ENCODE assay signal across 20 mouse cellular contexts in the genomic region with DNA sequence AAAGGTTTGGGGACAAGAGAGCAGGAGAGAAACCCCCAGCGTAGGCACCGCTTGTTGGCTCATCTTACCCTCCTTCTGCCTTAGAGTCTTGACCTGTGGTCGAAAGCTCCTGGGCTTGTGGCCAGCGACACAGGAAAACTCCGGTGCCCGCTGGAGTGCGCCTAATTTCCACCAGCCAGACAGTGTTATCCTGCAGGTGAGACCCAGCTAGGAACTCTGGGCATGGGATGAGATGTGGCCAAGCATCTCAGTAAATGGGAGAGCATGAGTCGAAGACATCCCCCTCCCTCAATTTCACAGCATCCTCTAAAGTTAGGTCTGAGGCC. TPM values are rescaled to one million over a fixed set of nuclear protein-coding genes. Genes with fewer than 3 reads are reported as not detected.
DNase-seq lines count a peak whose midpoint lies in the region; ATAC-seq and TF ChIP-seq lines count a peak whose summit lies in the region.
"Had no signal": no experiment of that assay in that cellular context is flagged by ENCODE, and none has a peak within 500 bp of the region (broad histone marks: within the 10 kb centered on the region; RNA-seq: fewer than 3 reads in every experiment).

No protein-coding gene starts in this region.

- peak; percentile 63 for DNase-seq in gastrocnemius, adult 2 months
- DNase-seq in gastrocnemius, postnatal 25 days = no peak
- no peak for DNase-seq in hindbrain, embryonic 11.5 days (ENCODE audit: low spot score)
- peak; percentile 45 to 48 for DNase-seq in kidney, adult 8-10 months
- no peak for DNase-seq in right cerebral cortex, adult 18-20 months
- no peak for DNase-seq in cerebellum, adult 9-11 months
- DNase-seq: adrenal gland, postnatal 14 days; gastrocnemius, postnatal 36 days; thymus, adult 18-20 months had no signal

- H3K4me1 ChIP-seq in hindbrain, embryonic 11.5 days (replicated peaks; ENCODE audit: control insufficient read depth, insufficient read depth, low read length) = peaks cover 12% of the 10 kb centered on the region
- peaks cover 28% of the 10 kb centered on the region for H3K4me1 ChIP-seq in hindbrain, embryonic 12.5 days
- H3K4me1 ChIP-seq in E14TG2a.4 (replicated peaks; ENCODE audit: low read depth, low read length) = peaks cover 94% of the 10 kb centered on the region

- no peaks in the 10 kb centered on the region for H3K9me3 ChIP-seq in hindbrain, embryonic 11.5 days (ENCODE audit: control insufficient read depth, low read length)
- no peaks in the 10 kb centered on the region for H3K9me3 ChIP-seq in hindbrain, embryonic 12.5 days (replicated peaks)
- no peaks in the 10 kb centered on the region for H3K9me3 ChIP-seq in E14TG2a.4 (ENCODE audit: low read length)
- H3K9me3 ChIP-seq: embryonic facial prominence, embryonic 13.5 days; G1E; liver, embryonic 12.5 days had no signal

- WGBS in hindbrain, embryonic 11.5 days = 91% methylated on average over 8 of the region's 8 CpGs
- WGBS in hindbrain, embryonic 12.5 days = 96% methylated on average over 8 of the region's 8 CpGs

- no peak for TF ChIP-seq CTCF in gastrocnemius, adult 2 months (IDR thresholded peaks at IDR 0.05)
- TF ChIP-seq CTCF in E14TG2a.4 (conservative IDR thresholded peaks at IDR 0.05; ENCODE audit: low read length) = no peak

- no peak overlapping the region for H3K4me2 ChIP-seq in hindbrain, embryonic 11.5 days (replicated peaks; ENCODE audit: low read depth, low read length)
- no peak overlapping the region for H3K4me2 ChIP-seq in hindbrain, embryonic 12.5 days (replicated peaks)
- H3K4me2 ChIP-seq: embryonic facial prominence, embryonic 13.5 days; midbrain, embryonic 11.5 days had no signal

- intact Hi-C loops in gastrocnemius, adult 2 months (cut with DNase I) = no loop called here

- peak overlapping the region; percentile 95 for H3K27ac ChIP-seq in gastrocnemius, adult 2 months
- H3K27ac ChIP-seq in hindbrain, embryonic 11.5 days (ENCODE audit: low read depth, low read length) = 0 out of 2 replicates have a peak overlapping the region, but pooled peaks have one; percentile 20
- H3K27ac ChIP-seq in hindbrain, embryonic 12.5 days = no peak overlapping the region
- H3K27ac ChIP-seq: embryonic facial prominence, embryonic 13.5 days; layer of hippocampus, adult 2 months; liver, embryonic 12.5 days had no signal

- no peak overlapping the region for H3K9ac ChIP-seq in hindbrain, embryonic 11.5 days (ENCODE audit: low read depth, low read length)
- no peak overlapping the region for H3K9ac ChIP-seq in hindbrain, embryonic 12.5 days
- H3K9ac ChIP-seq: embryonic facial prominence, embryonic 13.5 days had no signal

- no peak for ATAC-seq in hindbrain, embryonic 11.5 days (ENCODE audit: low FRiP score)
- ATAC-seq in hindbrain, embryonic 12.5 days (ENCODE audit: low FRiP score) = no peak
- ATAC-seq: forebrain, embryonic 16.5 days; hindbrain, embryonic 16.5 days; liver, embryonic 12.5 days; lung, postnatal 0 days had no signal

- peak overlapping the region; percentile 70 for H3K4me3 ChIP-seq in gastrocnemius, adult 2 months
- no peak overlapping the region for H3K4me3 ChIP-seq in hindbrain, embryonic 11.5 days (ENCODE audit: low read depth, low read length)
- H3K4me3 ChIP-seq in hindbrain, embryonic 12.5 days = no peak overlapping the region
- peak overlapping the region; percentile 45 for H3K4me3 ChIP-seq in E14TG2a.4 (replicated peaks; ENCODE audit: low read length)
- H3K4me3 ChIP-seq: embryonic facial prominence, embryonic 13.5 days; layer of hippocampus, adult 2 months; liver, embryonic 12.5 days; myocyte had no signal

- H3K36me3 ChIP-seq in hindbrain, embryonic 11.5 days (ENCODE audit: control insufficient read depth, insufficient read depth, low read length) = 0 out of 2 replicates have a peak, but pooled peaks cover 4% of the 10 kb centered on the region
- peaks cover 57% of the 10 kb centered on the region for H3K36me3 ChIP-seq in hindbrain, embryonic 12.5 days
- H3K36me3 ChIP-seq in E14TG2a.4 (ENCODE audit: insufficient read depth, low read length) = peaks cover 39% of the 10 kb centered on the region
- H3K36me3 ChIP-seq: G1E had no signal

- no peaks in the 10 kb centered on the region for H3K27me3 ChIP-seq in hindbrain, embryonic 11.5 days (ENCODE audit: control insufficient read depth, insufficient read depth, low read length)
- no peaks in the 10 kb centered on the region for H3K27me3 ChIP-seq in hindbrain, embryonic 12.5 days
- H3K27me3 ChIP-seq in E14TG2a.4 (ENCODE audit: insufficient read depth, low read length) = no peaks in the 10 kb centered on the region
- H3K27me3 ChIP-seq: embryonic facial prominence, embryonic 13.5 days had no signal

RNA-seq across cellular contexts. Expression of a gene that starts 39.9 kb away (rescaled TPM):
- total RNA-seq in gastrocnemius, adult 2 months (2021) = 10 to 100 TPM in 1 of 2 experiments, 1 to 10 TPM in 1; 9.8 to 11.0 TPM
- total RNA-seq in gastrocnemius, postnatal 25 days (2021) = 10 to 100 TPM; 10.8 to 12.0 TPM
- polyA plus RNA-seq in hindbrain, embryonic 11.5 days (2014; fragmentation: Nextera tagmentation; extraction: Ambion mirVana) = 15.7 and 21.2 TPM in 2 replicates
- polyA plus RNA-seq in hindbrain, embryonic 12.5 days (2016; fragmentation: Nextera tagmentation; extraction: Ambion mirVana) = 17.0 and 19.8 TPM in 2 replicates
- polyA plus RNA-seq: G1E had no signal

RNA-seq across cellular contexts. Expression of a gene that starts 45.6 kb away (rescaled TPM):
- 10 to 100 TPM; 16.4 to 18.6 TPM for total RNA-seq in gastrocnemius, adult 2 months (2021)
- total RNA-seq in gastrocnemius, postnatal 25 days (2021) = 10 to 100 TPM; 14.5 to 17.3 TPM
- 37.8 and 48.7 TPM in 2 replicates for polyA plus RNA-seq in hindbrain, embryonic 11.5 days (2014; fragmentation: Nextera tagmentation; extraction: Ambion mirVana)
- 49.1 and 53.4 TPM in 2 replicates for polyA plus RNA-seq in hindbrain, embryonic 12.5 days (2016; fragmentation: Nextera tagmentation; extraction: Ambion mirVana)

RNA-seq across cellular contexts. Expression of a gene that starts 55.0 kb away (rescaled TPM):
- total RNA-seq in gastrocnemius, adult 2 months (2021) = 10 to 100 TPM; 26.3 to 32.4 TPM
- total RNA-seq in gastrocnemius, postnatal 25 days (2021) = 10 to 100 TPM; 26.6 to 29.2 TPM
- polyA plus RNA-seq in hindbrain, embryonic 11.5 days (2014; fragmentation: Nextera tagmentation; extraction: Ambion mirVana) = 36.6 and 61.7 TPM in 2 replicates
- 47.6 and 49.1 TPM in 2 replicates for polyA plus RNA-seq in hindbrain, embryonic 12.5 days (2016; fragmentation: Nextera tagmentation; extraction: Ambion mirVana)

Comparison
In these comparisons a context has a peak if more than half of its experiments do, and no peak if none do; other contexts are left out.
1. DNase-seq: peak in gastrocnemius, adult 2 months (single experiment) and kidney, adult 8-10 months (2 of 2); none in gastrocnemius, postnatal 25 days (single experiment), hindbrain, embryonic 11.5 days (single experiment), right cerebral cortex, adult 18-20 months (single experiment) and cerebellum, adult 9-11 months (single experiment).
2. H3K4me3 ChIP-seq: peak in gastrocnemius, adult 2 months (single experiment) and E14TG2a.4 (single experiment); none in hindbrain, embryonic 11.5 days (single experiment) and hindbrain, embryonic 12.5 days (single experiment).